In genomic region chr4:56845896-56846533, GRCm38 (mm10) we compare ENCODE assay signal across 19 mouse cellular contexts. TPM values are rescaled to one million over a fixed set of nuclear protein-coding genes. Genes with fewer than 3 reads are reported as not detected.
DNase-seq lines count a peak whose midpoint lies in the region; ATAC-seq and TF ChIP-seq lines count a peak whose summit lies in the region.
"Had no signal": no experiment of that assay in that cellular context is flagged by ENCODE, and none has a peak within 500 bp of the region (broad histone marks: within the 10 kb centered on the region; RNA-seq: fewer than 3 reads in every experiment).

No protein-coding gene starts in this region.

- H3K27ac ChIP-seq in midbrain, embryonic 13.5 days, result no peak overlapping the region
- H3K27ac ChIP-seq in midbrain, embryonic 10.5 days (replicated peaks), result no peak overlapping the region
- H3K27ac ChIP-seq in intestine, postnatal 0 days (ENCODE audit: low read depth, low read length), result no peak overlapping the region; the same call in 1 of the 2 replicates
- H3K27ac ChIP-seq: hindbrain, embryonic 10.5 days; kidney, postnatal 0 days had no signal

- 0 out of 2 replicates have a peak, but pooled peaks cover 3% of the 10 kb centered on the region for H3K9me3 ChIP-seq in midbrain, embryonic 13.5 days
- H3K9me3 ChIP-seq in midbrain, embryonic 10.5 days (replicated peaks), result peaks cover 9% of the 10 kb centered on the region
- no peaks in the 10 kb centered on the region for H3K9me3 ChIP-seq in intestine, postnatal 0 days (ENCODE audit: control insufficient read depth)

- H3K9ac ChIP-seq in midbrain, embryonic 13.5 days (replicated peaks), result no peak overlapping the region
- H3K9ac ChIP-seq in intestine, postnatal 0 days (ENCODE audit: low read depth, low read length), result no peak overlapping the region

- ATAC-seq in midbrain, embryonic 13.5 days, result 0 out of 2 replicates have a peak, but pooled peaks have one; percentile 24
- peak; percentile 66 for ATAC-seq in intestine, postnatal 0 days
- no peak for ATAC-seq in CD4-positive, CD25-positive, alpha-beta regulatory T cell, adult 4 months
- ATAC-seq: forebrain, embryonic 14.5 days; inflammation-experienced regulatory T-cells, adult 6 months had no signal

- WGBS in midbrain, embryonic 13.5 days, result 61% methylated on average over 12 of the region's 12 CpGs
- 59% methylated on average over 12 of the region's 12 CpGs for WGBS in midbrain, embryonic 10.5 days
- WGBS in intestine, postnatal 0 days, result 41% methylated on average over 12 of the region's 12 CpGs

- no peak overlapping the region for H3K4me3 ChIP-seq in midbrain, embryonic 13.5 days (replicated peaks)
- no peak overlapping the region for H3K4me3 ChIP-seq in midbrain, embryonic 10.5 days
- H3K4me3 ChIP-seq in intestine, postnatal 0 days (ENCODE audit: low read depth, low read length), result no peak overlapping the region
- H3K4me3 ChIP-seq: hindbrain, embryonic 10.5 days had no signal

- no peak for DNase-seq in midbrain, embryonic 10.5 days (ENCODE audit: low spot score)
- peak; percentile 95 for DNase-seq in ES-CJ7 (ENCODE audit: low read depth, low spot score)
- DNase-seq in WW6 (ENCODE audit: low read depth, low spot score), result peak; percentile 59
- DNase-seq in adipocyte (ENCODE audit: low spot score), result no peak
- DNase-seq in lung, postnatal 14 days, result no peak
- DNase-seq: cerebellum, adult 9-10 months; gastrocnemius, postnatal 25 days; left cerebral cortex, postnatal 4 days; lung, adult 18-20 months; thymus, postnatal 4 days had no signal

- no peak for TF ChIP-seq CTCF in intestine, postnatal 0 days (IDR thresholded peaks at IDR 0.05; ENCODE audit: low read depth)

- H3K27me3 ChIP-seq in midbrain, embryonic 13.5 days, result no peaks in the 10 kb centered on the region
- no peaks in the 10 kb centered on the region for H3K27me3 ChIP-seq in midbrain, embryonic 10.5 days (ENCODE audit: low read depth, poor library complexity, severe bottlenecking)
- no peaks in the 10 kb centered on the region for H3K27me3 ChIP-seq in intestine, postnatal 0 days (replicated peaks; ENCODE audit: control insufficient read depth, insufficient read depth, low read length)
- H3K27me3 ChIP-seq: megakaryocyte, embryonic 14.5 days had no signal

- peaks cover 4% of the 10 kb centered on the region; the same call in 1 of the 2 replicates for H3K4me1 ChIP-seq in midbrain, embryonic 13.5 days (replicated peaks)
- H3K4me1 ChIP-seq in midbrain, embryonic 10.5 days, result peaks cover 21% of the 10 kb centered on the region
- no peaks in the 10 kb centered on the region for H3K4me1 ChIP-seq in intestine, postnatal 0 days (replicated peaks; ENCODE audit: control insufficient read depth, insufficient read depth, low read length)

- peaks cover 38% of the 10 kb centered on the region for H3K36me3 ChIP-seq in midbrain, embryonic 13.5 days
- peaks cover 41% of the 10 kb centered on the region for H3K36me3 ChIP-seq in midbrain, embryonic 10.5 days
- peaks cover 5% of the 10 kb centered on the region; the same call in 1 of the 2 replicates for H3K36me3 ChIP-seq in intestine, postnatal 0 days (ENCODE audit: control insufficient read depth, insufficient read depth)

- no peak overlapping the region for H3K4me2 ChIP-seq in midbrain, embryonic 13.5 days (replicated peaks)
- peak overlapping the region; percentile 30 for H3K4me2 ChIP-seq in intestine, postnatal 0 days (replicated peaks; ENCODE audit: low read depth)
- H3K4me2 ChIP-seq: liver, embryonic 11.5 days had no signal

RNA-seq across cellular contexts. Expression of gene Ctnnal1, which starts 19.0 kb away (rescaled TPM):
- 17.1 and 18.6 TPM in 2 replicates for polyA plus RNA-seq in midbrain, embryonic 13.5 days (2015; fragmentation: Nextera tagmentation; extraction: Ambion mirVana)
- 28.6 and 29.6 TPM in 2 replicates for polyA plus RNA-seq in midbrain, embryonic 10.5 days (2016; fragmentation: Nextera tagmentation; extraction: Ambion mirVana)
- 9.7 and 10.1 TPM in 2 replicates for polyA plus RNA-seq in intestine, postnatal 0 days (2015; fragmentation: Nextera tagmentation; extraction: Ambion mirVana)
- 1 to 10 TPM; 1.2 to 1.3 TPM for polyA plus RNA-seq in CD4-positive, CD25-positive, alpha-beta regulatory T cell, adult 4 months (2017; shearing (Covaris generic))

RNA-seq across cellular contexts. Expression of gene Fam206a, which starts 43.9 kb away (rescaled TPM):
- polyA plus RNA-seq in midbrain, embryonic 13.5 days (2015; fragmentation: Nextera tagmentation; extraction: Ambion mirVana), result 16.8 and 19.0 TPM in 2 replicates
- polyA plus RNA-seq in midbrain, embryonic 10.5 days (2016; fragmentation: Nextera tagmentation; extraction: Ambion mirVana), result 25.7 and 26.1 TPM in 2 replicates
- polyA plus RNA-seq in intestine, postnatal 0 days (2015; fragmentation: Nextera tagmentation; extraction: Ambion mirVana), result 3.7 and 5.1 TPM in 2 replicates
- polyA plus RNA-seq in CD4-positive, CD25-positive, alpha-beta regulatory T cell, adult 4 months (2017; shearing (Covaris generic)), result 10 to 100 TPM; 14.6 to 17.4 TPM

RNA-seq across cellular contexts. Expression of gene Elp1, which starts 43.9 kb away (rescaled TPM):
- polyA plus RNA-seq in midbrain, embryonic 13.5 days (2015; fragmentation: Nextera tagmentation; extraction: Ambion mirVana), result 63.3 and 66.1 TPM in 2 replicates
- 80.1 and 87.7 TPM in 2 replicates for polyA plus RNA-seq in midbrain, embryonic 10.5 days (2016; fragmentation: Nextera tagmentation; extraction: Ambion mirVana)
- polyA plus RNA-seq in intestine, postnatal 0 days (2015; fragmentation: Nextera tagmentation; extraction: Ambion mirVana), result 9.7 and 10.2 TPM in 2 replicates
- polyA plus RNA-seq in CD4-positive, CD25-positive, alpha-beta regulatory T cell, adult 4 months (2017; shearing (Covaris generic)), result 10 to 100 TPM; 24.0 to 34.4 TPM

Comparison
In these comparisons a context has a peak if more than half of its experiments do, and no peak if none do; other contexts are left out.
1. DNase-seq: peak in ES-CJ7 (single experiment) and WW6 (single experiment); none in midbrain, embryonic 10.5 days (single experiment), adipocyte (single experiment) and lung, postnatal 14 days (single experiment).